Mouse (Mus musculus): ENCODE measurements around the gene C130026I21Rik. TPM values are rescaled to one million over a fixed set of nuclear protein-coding genes. Genes with fewer than 3 reads are reported as not detected.

C130026I21Rik gene
- polyA plus RNA-seq (2017; shearing (Covaris generic)): 11.1 TPM

DNA sequence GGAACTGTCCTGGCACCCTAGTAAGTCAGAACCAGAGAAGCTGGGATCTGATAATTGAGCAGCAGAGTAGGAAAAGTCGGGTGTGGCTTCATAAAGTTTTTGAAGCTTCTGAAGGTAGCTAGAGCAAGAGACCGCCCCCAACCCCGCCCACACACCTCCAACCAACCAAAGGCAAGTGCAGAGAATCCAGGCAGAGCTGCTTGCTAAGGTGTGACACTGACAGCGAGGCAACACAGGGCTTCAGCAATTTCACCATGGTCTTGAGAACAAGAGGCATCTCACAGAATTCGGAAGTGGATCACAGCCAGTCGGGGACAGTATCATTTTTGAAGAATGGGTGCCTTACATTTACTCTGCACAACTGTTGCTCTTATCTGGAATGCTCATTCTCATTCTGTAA lies at the start of gene C130026I21Rik:
TSS of gene C130026I21Rik (minus strand) at position 101 of the 400 bp plus-strand sequence.

DNA sequence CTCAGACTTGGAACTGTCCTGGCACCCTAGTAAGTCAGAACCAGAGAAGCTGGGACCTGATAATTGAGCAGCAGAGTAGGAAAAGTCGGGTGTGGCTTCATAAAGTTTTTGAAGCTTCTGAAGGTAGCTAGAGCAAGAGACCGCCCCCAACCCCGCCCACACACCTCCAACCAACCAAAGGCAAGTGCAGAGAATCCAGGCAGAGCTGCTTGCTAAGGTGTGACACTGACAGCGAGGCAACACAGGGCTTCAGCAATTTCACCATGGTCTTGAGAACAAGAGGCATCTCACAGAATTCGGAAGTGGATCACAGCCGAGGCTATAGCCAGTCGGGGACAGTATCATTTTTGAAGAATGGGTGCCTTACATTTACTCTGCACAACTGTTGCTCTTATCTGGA lies 160.6 kb downstream of the C130026I21Rik start, which contains the start of gene A530032D15Rik:
TSS of gene A530032D15Rik (minus strand) at position 101 of the 400 bp plus-strand sequence.

DNA sequence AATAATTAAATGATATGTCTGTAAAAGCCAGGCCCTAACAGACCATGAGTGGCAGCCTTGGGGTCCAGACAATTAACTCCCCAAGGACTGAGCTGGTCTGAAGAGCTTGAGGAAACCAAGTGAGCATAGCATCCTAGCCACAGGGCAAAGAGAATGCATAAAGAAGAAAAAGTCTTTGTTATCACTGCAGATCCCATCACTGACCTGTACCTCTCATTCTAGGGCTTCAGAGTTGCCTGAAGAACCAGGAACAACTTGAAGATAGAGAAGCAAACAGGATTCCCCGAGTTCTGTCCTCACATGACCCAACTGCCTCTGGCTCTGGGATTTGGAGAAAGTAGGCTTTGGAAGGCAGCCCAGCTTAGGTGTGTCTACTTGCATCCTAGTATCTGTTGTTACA lies 170.5 kb downstream of the C130026I21Rik start, which contains the start of gene Gm10553:
TSS of gene Gm10553 (plus strand) at position 301 of the 400 bp plus-strand sequence.

Other genes with a start within 250 kb of the C130026I21Rik start
- not detected for gene Gm10553, start 170.4 kb downstream of the C130026I21Rik start, polyA plus RNA-seq (2017; shearing (Covaris generic))
- gene A530032D15Rik, start 160.7 kb downstream of the C130026I21Rik start, polyA plus RNA-seq (2017; shearing (Covaris generic)): 0.40 TPM

Measured in CD4-positive, CD25-positive, alpha-beta regulatory T cell, adult 9 weeks (primary cell).